Mouse (Mus musculus): ENCODE data around the gene Gm36245.

DNA sequence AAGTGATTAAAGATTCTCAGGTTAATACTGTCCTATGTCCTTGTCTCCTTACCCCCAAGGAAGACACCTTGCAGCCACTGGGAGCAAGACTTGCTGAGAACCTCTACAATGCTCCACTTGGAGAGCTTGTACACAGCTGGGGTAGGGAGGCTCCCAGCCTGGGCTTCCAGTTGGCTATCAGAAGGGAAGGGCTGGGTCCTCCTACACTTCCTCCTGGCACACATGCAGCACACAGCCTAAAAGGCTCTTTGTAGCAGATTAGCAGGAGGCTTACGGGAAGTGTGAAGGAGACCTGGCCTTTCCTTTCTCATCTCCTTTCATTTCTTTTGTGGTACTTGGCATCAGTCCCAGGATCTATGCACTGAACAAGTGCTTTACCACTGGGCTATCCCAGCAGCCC lies 17.4 kb upstream of the Gm36245 start:
- TF ChIP-seq CTCF (conservative IDR thresholded peaks at IDR 0.05; ENCODE audit: low read length) (no peak), NANOG (IDR thresholded peaks at IDR 0.05; ENCODE audit: borderline replicate concordance, low read length) (no peak), POU5F1 (IDR thresholded peaks at IDR 0.05; ENCODE audit: borderline replicate concordance, low read length) (no peak)

Data from E14TG2a.4 (cell line).